8 mouse cellular contexts compared by ENCODE assay signal in the genomic region with DNA sequence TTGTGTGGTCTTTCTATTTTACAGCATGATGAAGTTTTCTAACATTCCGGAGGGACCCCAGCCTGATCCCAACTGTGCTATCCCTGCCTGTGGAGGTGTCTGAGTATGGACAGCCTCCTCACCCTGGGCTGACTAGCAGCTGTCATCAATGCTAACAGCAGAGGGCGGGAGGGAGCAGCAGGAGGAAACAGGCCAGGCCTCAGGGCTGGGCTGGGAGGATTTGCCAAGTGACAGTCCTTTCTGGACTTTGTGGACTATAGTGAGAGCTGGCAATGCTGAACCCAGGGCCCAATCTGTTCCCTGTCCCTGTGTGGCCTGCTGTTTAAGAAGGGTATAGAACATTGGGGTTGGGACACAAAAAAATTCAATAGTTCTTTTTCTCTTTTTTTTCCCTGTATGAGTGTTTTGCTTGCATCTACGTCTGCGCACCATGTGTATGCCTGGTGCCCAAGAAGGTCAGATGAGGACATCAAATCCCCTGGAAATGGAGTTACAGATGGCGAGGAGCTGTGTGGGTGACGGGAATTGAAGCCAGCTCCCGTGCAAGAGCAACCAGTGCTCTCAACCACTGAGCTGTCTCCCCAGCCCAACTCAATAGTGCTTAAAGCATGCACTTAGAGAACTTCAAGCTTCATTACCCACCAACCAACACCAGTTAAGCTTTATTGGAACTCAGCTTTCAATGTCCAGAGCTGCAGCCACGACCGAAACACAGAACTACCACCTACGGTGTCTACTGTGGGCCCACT.
A peak's percentile ranks its signal among the peaks of the same experiment; 100 is the strongest.
DNase-seq lines count a peak whose midpoint lies in the region; ATAC-seq and TF ChIP-seq lines count a peak whose summit lies in the region.

No protein-coding gene starts in this region.

- POLR2A ChIA-PET in Patski (lab: Charles Lee) = interaction anchor here (0.7 to 2.9 kb wide), 6 partner anchors 8 to 121 kb away, joined by 3 to 10 read pairs (median 3); no protein-coding TSS in a partner anchor

- no peak for TF ChIP-seq CTCF in Patski (IDR thresholded peaks at IDR 0.05)

- no peak overlapping the region for H3K9ac ChIP-seq in intestine, embryonic 14.5 days (ENCODE audit: low read length)

- no peak overlapping the region for H3K4me2 ChIP-seq in intestine, embryonic 14.5 days (ENCODE audit: low read length)

- peaks cover 96% of the 10 kb centered on the region for H3K36me3 ChIP-seq in intestine, embryonic 14.5 days (ENCODE audit: control insufficient read depth, insufficient read depth, low read length)

- H3K4me1 ChIP-seq in intestine, embryonic 14.5 days (replicated peaks; ENCODE audit: control insufficient read depth, insufficient read depth, low read length) = no peaks in the 10 kb centered on the region

- no peaks in the 10 kb centered on the region for H3K9me3 ChIP-seq in intestine, embryonic 14.5 days (ENCODE audit: control insufficient read depth, low read length)

- CTCF ChIA-PET in Patski (lab: Charles Lee) = interaction anchor here (0.7 to 2.7 kb wide), 16 partner anchors 12 to 87 kb away, joined by 3 to 13 read pairs (median 4); no protein-coding TSS in a partner anchor

- H3K27ac ChIP-seq in intestine, embryonic 14.5 days (ENCODE audit: low read depth) = no peak overlapping the region

- ATAC-seq in Patski = peak; percentile 56
- ATAC-seq in intestine, embryonic 14.5 days (replicated peaks; ENCODE audit: low FRiP score, low TSS enrichment, low read depth) = peak; percentile 65; the same call in 1 of the 2 replicates
- ATAC-seq in megakaryocyte, adult 5-6 weeks (ENCODE audit: poor library complexity, severe bottlenecking) = peak; percentile 69

- 84% methylated on average over 10 of the region's 10 CpGs for WGBS in intestine, embryonic 14.5 days

- no peak for DNase-seq in Patski (ENCODE audit: low read depth, low spot score)
- peak; percentile 94 to 95 for DNase-seq in cerebellum, postnatal 25 days
- peak; percentile 93 for DNase-seq in gastrocnemius, adult 18-20 months (ENCODE audit: low spot score)
- DNase-seq in intestine, embryonic 14.5 days (ENCODE audit: low spot score) = peak; percentile 78
- DNase-seq in left cerebral cortex, adult 8-10 months (ENCODE audit: low spot score in 2 of 2) = peak; percentile 64 to 70
- DNase-seq in right cerebral cortex, postnatal 14 days = peak; percentile 76
- peak; percentile 72 to 85 for DNase-seq in urinary bladder, postnatal 36 days (ENCODE audit: low spot score in 2 of 2)

- H3K4me3 ChIP-seq in intestine, embryonic 14.5 days (ENCODE audit: low read depth, low read length) = no peak overlapping the region

- H3K27me3 ChIP-seq in Patski = no peaks in the 10 kb centered on the region
- no peaks in the 10 kb centered on the region for H3K27me3 ChIP-seq in intestine, embryonic 14.5 days (replicated peaks; ENCODE audit: control insufficient read depth, insufficient read depth, low read length)

- in situ Hi-C loops in Patski (cut with MboI; ENCODE audit: low pct_unique_long_range_greater_than_20kb) = loop anchor here (5.0 kb wide), 1 partner anchor 86 kb away; no protein-coding TSS in a partner anchor
